Mouse (Mus musculus) midbrain, postnatal 0 days (tissue): Measurements from ENCODE around the gene Pcyt2. TPM values are rescaled to one million over a fixed set of nuclear protein-coding genes. Genes with fewer than 3 reads are reported as not detected.

Experiments
- ATAC-seq: fragments of 200-750 bp; cut with Nextera tagmentation; 2 replicates; pipeline ENCODE4 v1.8.0; 2017; ENCODE audit warnings: moderate number of reproducible peaks, mild to moderate bottlenecking, moderate TSS enrichment, moderate library complexity; ENCODE audit not compliant: low FRiP score
- DNase-seq: peaks from one replicate; pipeline ENCODE4 v3.0.0-alpha.2; 2015; ENCODE audit warnings: low spot score
- H3K27ac ChIP-seq: fragments of 300-500 bp; sonication (generic); 2 replicates; pipeline ENCODE4 v1.5.1; 2014; ENCODE audit warnings: low read depth, mild to moderate bottlenecking, low read length, mixed read lengths
- H3K27me3 ChIP-seq: fragments of 300-500 bp; sonication (generic); 2 replicates; pipeline ENCODE4 v1.6.1; 2014; ENCODE audit warnings: low read length, control low read depth, mixed read lengths; ENCODE audit not compliant: insufficient read depth
- H3K36me3 ChIP-seq: fragments of 300-500 bp; sonication (generic); 2 replicates; pipeline ENCODE4 v1.6.1; 2014; ENCODE audit warnings: low read length, control low read depth, mixed read lengths; ENCODE audit not compliant: insufficient read depth
- H3K4me1 ChIP-seq: fragments of 300-500 bp; sonication (generic); 2 replicates; pipeline ENCODE4 v1.6.1; 2014; ENCODE audit warnings: mild to moderate bottlenecking, control low read depth, antibody characterized with exemption, low read length, mixed read lengths; ENCODE audit not compliant: insufficient read depth
- H3K4me2 ChIP-seq: fragments of 300-500 bp; sonication (generic); 2 replicates; pipeline ENCODE4 v1.6.1; 2014; ENCODE audit warnings: low read depth, mild to moderate bottlenecking, low read length, mixed read lengths; ENCODE audit not compliant: poor library complexity, severe bottlenecking
- H3K4me3 ChIP-seq: fragments of 300-500 bp; sonication (generic); 2 replicates; pipeline ENCODE4 v1.5.1; 2014; ENCODE audit warnings: low read depth, mild to moderate bottlenecking, low read length, moderate library complexity
- H3K9ac ChIP-seq: fragments of 300-500 bp; sonication (generic); replicated peaks from 2 replicates; pipeline ENCODE4 v1.6.1; 2014; ENCODE audit warnings: mild to moderate bottlenecking, low read length, moderate library complexity, mixed read lengths; ENCODE audit not compliant: poor library complexity, severe bottlenecking
- H3K9me3 ChIP-seq: fragments of 300-500 bp; sonication (generic); 2 replicates; pipeline ENCODE4 v1.6.1; 2016; ENCODE audit warnings: low read length, control low read depth
- CTCF ChIP-seq: IDR thresholded peaks from 2 replicates; pipeline ENCODE4 v1.5.1; 2016; ENCODE audit warnings: antibody characterized with exemption, mild to moderate bottlenecking
- WGBS: fragments of 180-500 bp; shearing (Covaris S2); extraction: QIAGEN DNeasy Blood & Tissue Kit; methylation state at CpG from one replicate; pipeline ENCODE4 v1.1.7; 2014; 5-methylcytosine and 5-hydroxymethylcytosine counted together
- polyA plus RNA-seq: library from polyadenylated mRNA; unstranded; fragments of >200 nt; fragmentation: Nextera tagmentation; extraction: Ambion mirVana; gene quantifications from 2 replicates; pipeline ENCODE4 v1.2.1, GENCODE M21; 2015
- total RNA-seq: library from RNA; depleted of rRNA; stranded (reverse); fragments of >200 nt; gene quantifications from 2 replicates; pipeline ENCODE4 v1.2.3, GENCODE M21; 2014

The Pcyt2 gene
- total and polyA plus RNA-seq, 2 experiments from 2014 or later = 129 to 137 TPM

GRCm38 (mm10) chr11:120631726-120632448 lies 14.2 kb upstream of the Pcyt2 start:
- ATAC-seq = no peak
- TF ChIP-seq CTCF = no peak
- H3K4me2 ChIP-seq = peak overlapping the region; percentile 96
- peak overlapping the region; percentile 91; the same call in 1 of the 2 replicates for H3K27ac ChIP-seq
- H3K4me1 ChIP-seq = peaks cover 5% of the 10 kb centered on the region
- H3K27me3 ChIP-seq = no peaks in the 10 kb centered on the region
- WGBS = 67% methylated on average over 4 of the region's 4 CpGs
- H3K36me3 ChIP-seq = peaks cover 25% of the 10 kb centered on the region
- H3K4me3 ChIP-seq = peak overlapping the region; percentile 89
- DNase-seq = no peak
- H3K9ac ChIP-seq = peak overlapping the region; percentile 83
- no peaks in the 10 kb centered on the region for H3K9me3 ChIP-seq

GRCm38 (mm10) chr11:120630881-120631725 lies 13.4 kb upstream of the Pcyt2 start:
- Histone ChIP-seq H3K4me3 (0 out of 2 replicates have a peak overlapping the region, but pooled peaks have one; percentile 89), H3K36me3 (peaks cover 25% of the 10 kb centered on the region)
- TF ChIP-seq CTCF = no peak

DNA sequence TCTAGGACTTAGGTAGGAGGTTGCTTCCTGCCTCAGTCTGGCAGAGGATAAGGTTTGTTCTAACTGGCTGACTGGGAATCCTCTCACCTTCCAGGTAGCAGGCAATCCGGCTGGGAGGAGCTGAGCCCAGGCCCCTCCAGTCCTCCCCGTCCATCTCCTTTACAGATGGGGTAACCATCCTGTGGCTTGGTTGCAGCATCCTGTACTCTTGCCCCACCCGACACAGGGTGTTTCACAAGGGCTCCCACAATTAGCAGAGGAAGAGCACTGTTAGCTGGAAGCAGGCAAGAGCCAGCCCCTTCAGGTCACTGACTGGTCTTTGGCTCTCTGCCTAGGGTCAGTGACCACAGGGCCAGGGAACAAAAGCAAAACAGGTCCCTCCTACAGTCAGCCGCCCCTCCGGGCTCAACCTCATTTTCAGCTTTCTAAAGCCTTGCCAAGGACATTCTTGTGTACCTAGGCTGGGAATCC lies 12.7 kb upstream of the Pcyt2 start:
- H3K9me3 ChIP-seq = no peaks in the 10 kb centered on the region
- H3K4me1 ChIP-seq = peaks cover 5% of the 10 kb centered on the region
- no peak overlapping the region; the same call in 1 of the 2 replicates for H3K27ac ChIP-seq
- TF ChIP-seq CTCF = no peak
- H3K4me2 ChIP-seq = no peak overlapping the region
- no peak overlapping the region for H3K4me3 ChIP-seq
- H3K36me3 ChIP-seq = peaks cover 25% of the 10 kb centered on the region
- no peak for DNase-seq
- no peak for ATAC-seq
- 37% methylated on average over 5 of the region's 5 CpGs for WGBS
- H3K27me3 ChIP-seq = no peaks in the 10 kb centered on the region
- H3K9ac ChIP-seq = peak overlapping the region; percentile 39; the same call in 1 of the 2 replicates

More at GRCm38 (mm10) chr11:120630881-120631725, 13.4 kb upstream of the Pcyt2 start:
- WGBS = 41% methylated on average over 7 of the region's 7 CpGs
- Histone ChIP-seq H3K27ac (no peak overlapping the region; the same call in 1 of the 2 replicates), H3K9me3 (no peaks in the 10 kb centered on the region), H3K4me2 (peak overlapping the region; percentile 96; the same call in 1 of the 2 replicates), H3K9ac (peak overlapping the region; percentile 39; the same call in 1 of the 2 replicates), H3K4me1 (peaks cover 5% of the 10 kb centered on the region), H3K27me3 (no peaks in the 10 kb centered on the region)
- ATAC-seq (no peak), DNase-seq (no peak)

GRCm38 (mm10) chr11:120629911-120630310 lies 12.2 kb upstream of the Pcyt2 start:
- Histone ChIP-seq H3K9ac (no peak overlapping the region), H3K4me1 (peaks cover 8% of the 10 kb centered on the region), H3K4me3 (no peak overlapping the region), H3K27me3 (no peaks in the 10 kb centered on the region), H3K36me3 (peaks cover 25% of the 10 kb centered on the region), H3K9me3 (no peaks in the 10 kb centered on the region), H3K27ac (no peak overlapping the region), H3K4me2 (no peak overlapping the region)
- WGBS = 32% methylated on average over 7 of the region's 7 CpGs
- DNase-seq (no peak), ATAC-seq (no peak)
- TF ChIP-seq CTCF = no peak

- no peak overlapping the region for H3K4me3 ChIP-seq
These were observed 11.6 kb upstream of the Pcyt2 start for GRCm38 (mm10) chr11:120629341-120629730.

More at GRCm38 (mm10) chr11:120629341-120629730, 11.6 kb upstream of the Pcyt2 start:
- no peak overlapping the region for H3K9ac ChIP-seq
- DNase-seq (no peak), ATAC-seq (no peak)
- no peaks in the 10 kb centered on the region for H3K27me3 ChIP-seq
- WGBS = 76% methylated on average over 23 of the region's 23 CpGs
- no peak for TF ChIP-seq CTCF
- peaks cover 25% of the 10 kb centered on the region for H3K36me3 ChIP-seq
- H3K4me2 ChIP-seq = no peak overlapping the region
- H3K27ac ChIP-seq = no peak overlapping the region
- peaks cover 8% of the 10 kb centered on the region for H3K4me1 ChIP-seq
- no peaks in the 10 kb centered on the region for H3K9me3 ChIP-seq
